Mouse (Mus musculus): ENCODE data around the gene Gps1.
"Not testable (repeated sequence)": the region's sequence is repeated elsewhere in the genome, so short reads cannot be mapped to it uniquely, and the experiment has no call there.

Gps1 gene

DNA sequence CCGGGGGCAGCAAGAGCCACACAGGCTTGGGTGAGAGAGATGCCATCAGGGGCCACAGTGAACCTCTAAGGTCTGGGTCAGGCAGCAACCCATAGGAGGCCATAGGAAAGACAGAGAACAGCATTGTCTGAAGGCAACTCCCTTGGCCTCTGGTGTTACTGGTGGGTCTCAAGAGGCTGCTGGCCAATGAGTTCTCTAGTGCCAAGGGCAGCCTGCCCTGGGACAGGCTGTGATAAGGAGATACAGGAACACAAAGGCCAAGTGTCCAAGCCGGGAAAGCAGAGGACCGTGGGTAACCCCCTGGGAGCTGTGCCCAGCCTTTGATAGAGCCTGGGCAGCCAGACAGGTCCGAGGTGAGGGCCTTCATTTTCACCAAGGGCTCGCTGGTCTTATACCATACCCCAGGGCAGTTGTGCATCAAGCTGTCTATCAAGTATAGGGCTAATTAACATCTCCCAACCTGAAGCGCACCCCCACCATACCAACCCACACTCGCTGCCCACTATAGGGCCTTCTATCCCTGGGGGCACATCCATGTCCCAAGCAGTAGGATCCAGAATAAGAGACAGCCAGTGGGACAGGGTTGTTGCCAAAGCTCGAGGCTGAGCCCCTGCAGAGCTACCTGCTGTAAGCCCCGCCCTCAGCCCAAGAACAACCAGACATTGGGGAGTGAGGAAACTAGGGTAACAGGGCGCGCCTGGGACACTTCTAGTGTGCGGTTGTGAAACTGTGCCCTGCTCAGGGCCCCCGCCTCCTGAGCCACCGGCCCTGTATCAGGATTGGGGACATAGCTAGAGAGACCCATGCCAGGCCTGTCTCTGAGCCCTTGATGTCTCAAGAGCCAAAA is 37.2 kb downstream of the Gps1 start:
- DNase-seq (ENCODE audit: low read depth in 2 of 2, low spot score in 2 of 2), result no peak

DNA sequence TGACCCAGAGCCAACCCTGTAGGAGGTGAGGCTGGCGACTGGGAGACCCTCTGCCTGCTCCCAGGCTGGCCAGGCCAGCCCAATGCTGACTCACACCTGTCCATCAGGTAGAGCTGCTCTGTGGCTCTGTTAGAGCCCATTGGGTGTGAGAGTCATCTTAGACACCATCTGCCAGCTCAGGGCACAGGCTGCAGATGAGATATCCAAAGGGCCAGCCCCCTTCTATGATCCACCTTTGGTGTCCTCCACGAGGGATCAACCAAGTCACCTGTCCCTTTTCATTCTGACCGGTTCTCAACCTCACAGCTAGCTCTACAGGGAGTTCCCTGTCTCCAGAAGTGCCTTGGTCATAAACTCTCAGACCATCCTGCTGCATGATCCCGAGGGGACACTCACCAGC is 38.2 kb downstream of the Gps1 start:
- no peak for DNase-seq (ENCODE audit: low read depth in 2 of 2, low spot score in 2 of 2)

GRCm38 (mm10) chr11:120822831-120823550 is 38.9 kb downstream of the Gps1 start:
- peak in 1 of 2 experiments; percentile 9 for DNase-seq (ENCODE audit: low read depth in 2 of 2, low spot score in 2 of 2)

DNA sequence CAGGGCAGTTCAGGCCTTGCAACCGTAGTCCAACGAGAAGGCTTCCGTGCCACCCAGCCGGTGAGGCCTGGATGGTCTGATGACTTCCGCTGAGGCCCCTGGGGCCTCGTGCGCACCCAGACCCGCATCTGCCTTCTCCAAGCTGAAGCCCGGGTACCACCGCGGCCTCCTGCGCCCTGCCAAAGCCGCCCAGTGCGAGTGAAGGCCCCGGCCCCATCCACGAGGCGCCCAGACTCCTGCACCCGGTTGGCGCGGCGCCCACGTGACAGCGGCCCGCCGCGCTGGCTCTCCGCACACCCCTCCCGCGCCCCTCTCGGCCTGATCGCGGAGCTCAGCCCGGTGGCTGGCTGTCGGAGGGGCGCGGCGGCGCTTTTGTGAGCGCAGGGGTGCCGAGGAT is 39.5 kb downstream of the Gps1 start:
- DNase-seq (ENCODE audit: low read depth in 2 of 2, low spot score in 2 of 2), result no peak

DNA sequence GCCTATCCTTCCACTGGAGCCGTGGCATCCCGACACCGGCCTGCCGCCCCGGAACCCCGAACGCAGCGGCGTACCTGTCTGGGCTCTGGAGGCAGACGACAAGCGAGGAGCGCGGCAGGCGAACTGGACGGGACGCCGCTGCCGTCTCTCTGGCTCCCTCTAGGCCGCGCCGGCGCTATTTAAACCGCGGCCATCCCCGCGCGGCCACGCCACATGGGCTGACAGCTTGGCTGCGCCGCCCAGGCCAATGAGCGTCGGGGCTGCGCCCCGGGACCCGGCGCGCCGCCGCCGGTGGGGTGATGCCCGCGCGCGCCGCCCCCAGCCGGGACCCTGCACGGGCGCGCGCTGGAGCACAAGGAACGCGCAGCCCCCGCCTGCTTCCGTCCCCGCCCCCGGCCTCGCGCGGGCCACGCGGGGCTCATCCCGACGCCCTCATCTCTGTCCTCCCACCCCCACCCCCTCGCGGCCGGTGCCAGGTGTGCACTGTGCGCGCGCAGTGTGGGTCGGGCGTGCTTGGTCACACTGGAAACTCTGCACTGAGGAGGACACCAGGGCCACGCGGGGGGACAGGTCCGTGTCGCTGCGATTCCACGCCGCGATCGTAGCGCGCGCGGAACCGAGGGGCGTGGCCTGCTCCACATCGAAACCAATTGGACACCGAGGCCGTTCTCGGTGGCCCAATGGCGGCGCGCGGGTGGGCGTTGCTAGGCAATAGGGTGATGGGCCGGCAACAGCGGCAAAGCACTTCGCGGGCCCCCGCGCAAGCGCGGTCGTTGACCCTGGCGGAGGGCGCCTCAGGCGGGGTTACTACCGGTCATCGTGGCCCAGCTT is 40.1 kb downstream of the Gps1 start, which contains the start of gene Fasn:
Fasn (minus strand) TSS at position 592 of the 831 bp plus-strand sequence.
- DNase-seq (ENCODE audit: low read depth in 2 of 2, low spot score in 2 of 2), result peak; percentile 90 to 92

DNA sequence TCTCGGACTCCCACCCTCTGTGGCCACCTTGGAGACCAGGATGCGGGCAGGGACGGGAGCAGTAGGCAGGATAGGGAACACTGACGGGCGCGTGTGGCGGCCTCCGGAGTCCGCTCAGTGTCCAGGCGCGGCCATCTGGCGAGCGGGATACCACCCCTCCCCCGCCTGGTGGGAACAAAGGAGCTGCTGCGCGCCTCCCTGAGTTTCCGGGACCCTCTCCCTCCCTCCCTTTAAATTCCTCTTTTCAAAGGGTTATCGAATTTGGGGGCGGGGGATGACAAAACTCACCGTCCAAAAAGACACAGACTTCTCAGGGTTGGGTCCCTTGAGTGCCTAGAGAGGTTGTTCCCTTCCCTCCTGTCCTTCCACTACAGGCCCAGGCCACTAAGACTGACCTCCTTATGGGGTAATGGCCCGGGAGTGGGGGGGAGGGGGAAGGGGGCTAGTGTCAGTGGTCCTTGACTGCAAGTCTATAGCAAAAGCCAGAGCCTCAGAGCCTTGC is 40.8 kb downstream of the Gps1 start:
- no peak for DNase-seq (ENCODE audit: low read depth in 2 of 2, low spot score in 2 of 2)

DNA sequence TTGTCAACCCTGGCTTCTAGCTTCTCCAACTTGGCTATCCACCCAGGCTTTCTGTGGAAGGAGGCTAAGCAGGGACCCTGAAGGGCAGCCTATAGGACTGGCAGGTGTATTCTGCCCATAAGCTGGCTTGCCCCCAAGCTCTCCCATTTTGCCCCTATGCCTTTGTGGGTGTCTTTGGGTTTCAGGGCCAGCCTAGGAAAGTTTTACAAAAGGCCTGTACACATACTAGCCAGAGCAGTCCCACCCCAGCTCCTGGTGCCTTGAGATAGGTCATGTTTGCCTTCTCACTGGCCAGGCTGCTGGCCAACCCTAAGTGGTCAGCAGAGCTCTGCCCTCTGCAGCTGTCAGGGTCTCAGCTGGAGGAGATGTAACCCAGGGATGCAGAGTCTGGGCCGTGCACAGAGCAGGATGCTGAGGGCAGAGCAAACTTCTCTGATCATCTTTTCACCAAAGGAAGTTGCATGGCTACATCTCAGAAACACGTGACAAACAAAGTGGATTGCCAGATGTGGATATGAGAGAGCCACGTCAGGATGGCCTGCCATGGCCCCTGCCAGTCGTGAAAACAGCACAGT is 41.3 kb downstream of the Gps1 start:
- peak in 1 of 2 experiments; percentile 26 for DNase-seq (ENCODE audit: low read depth in 2 of 2, low spot score in 2 of 2)

GRCm38 (mm10) chr11:120826016-120826953 is 42.2 kb downstream of the Gps1 start:
- DNase-seq (ENCODE audit: low read depth in 2 of 2, low spot score in 2 of 2), result no peak

DNA sequence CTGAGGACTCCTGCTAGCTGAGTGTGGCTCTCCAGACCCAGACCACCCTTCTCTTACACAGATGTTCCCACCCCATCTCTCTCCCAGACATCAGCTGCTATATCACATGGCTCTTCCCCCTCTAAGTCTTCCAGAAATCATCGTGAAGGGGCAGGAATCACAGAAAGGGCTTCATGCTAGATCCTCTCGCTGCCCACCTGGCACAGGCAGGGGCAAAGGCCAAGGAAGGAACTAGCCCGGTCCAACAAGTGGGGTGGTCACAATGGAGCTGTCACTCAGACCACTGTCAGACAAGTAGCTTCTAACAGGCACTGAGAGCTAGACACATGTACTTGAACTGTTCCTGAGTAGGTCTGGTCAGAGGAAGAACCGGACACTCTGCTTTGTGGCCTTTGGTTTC is 44.3 kb downstream of the Gps1 start:
- no peak for DNase-seq (ENCODE audit: low read depth in 2 of 2, low spot score in 2 of 2)

- no peak for DNase-seq (ENCODE audit: low read depth in 2 of 2, low spot score in 2 of 2)
These were observed 45.9 kb downstream of the Gps1 start for GRCm38 (mm10) chr11:120829757-120830532.

GRCm38 (mm10) chr11:120830686-120831085 is 46.6 kb downstream of the Gps1 start:
- DNase-seq (ENCODE audit: low read depth in 2 of 2, low spot score in 2 of 2), result no peak

GRCm38 (mm10) chr11:120831659-120832440 is 47.8 kb downstream of the Gps1 start:
- DNase-seq (ENCODE audit: low read depth in 2 of 2, low spot score in 2 of 2), result no peak

DNA sequence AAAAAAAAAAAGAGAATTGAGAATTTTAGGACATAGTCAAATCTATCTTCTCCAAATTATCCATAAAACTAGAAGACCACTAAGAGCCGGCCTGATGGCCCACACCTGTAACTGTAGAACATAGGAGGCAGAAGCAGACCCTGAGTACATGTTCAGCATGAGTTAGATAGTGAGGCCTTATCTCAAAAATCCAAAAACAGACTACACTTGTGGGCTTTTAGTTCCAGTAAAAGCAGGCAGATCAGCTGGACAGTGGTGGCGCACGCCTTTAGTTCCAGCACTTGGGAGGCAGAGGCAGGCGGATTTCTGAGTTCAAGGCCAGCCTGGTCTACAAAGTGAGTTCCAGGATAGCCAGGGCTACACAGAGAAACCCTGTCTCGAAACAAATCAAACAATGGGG is 48.9 kb downstream of the Gps1 start:
- not testable (repeated sequence) for DNase-seq (ENCODE audit: low read depth in 2 of 2, low spot score in 2 of 2)

DNA sequence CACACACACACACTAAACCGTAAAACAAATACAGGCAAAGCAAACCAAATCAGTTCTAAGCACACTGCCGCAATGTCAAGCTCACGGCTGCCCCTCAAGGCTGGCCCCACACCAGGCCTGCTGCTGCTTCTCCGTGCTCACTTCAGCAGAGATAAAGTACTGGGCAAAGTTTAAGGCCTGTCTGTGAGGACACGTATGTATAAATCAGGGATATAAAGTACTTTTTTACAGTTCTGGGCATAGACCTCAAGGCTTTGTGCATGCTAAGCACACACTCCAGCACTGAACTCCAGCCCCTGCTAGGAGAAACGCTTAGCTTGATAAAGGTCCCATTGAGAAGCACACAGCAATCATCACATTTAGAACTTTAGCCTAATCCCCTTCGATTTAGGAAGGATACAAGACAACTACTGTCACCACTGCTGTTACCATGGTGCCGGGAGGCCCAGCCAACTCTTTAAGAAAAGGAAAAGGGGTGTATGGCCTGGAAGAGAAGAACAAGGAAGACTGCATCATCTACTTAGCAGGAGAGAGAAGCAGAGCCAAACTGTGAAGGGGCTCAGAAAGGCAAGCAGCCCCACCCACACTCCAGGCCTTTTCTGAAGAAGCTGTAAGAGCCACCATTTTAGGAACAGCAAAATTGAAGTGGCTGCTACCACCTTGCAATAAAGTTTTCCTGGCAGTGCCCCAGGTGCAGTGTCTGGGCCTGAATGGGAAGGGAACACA is 49.6 kb downstream of the Gps1 start:
- DNase-seq (ENCODE audit: low read depth in 2 of 2, low spot score in 2 of 2), result no peak
